Mouse (Mus musculus) right cerebral cortex, postnatal 10 days (tissue): ENCODE measurements at regions not wholly inside any gene's neighbourhood (a gene's known extent, or its start where the extent isn't known, plus 50 kb on each side); places are given as distances from the start of the nearest gene placed in this dataset.
A peak's percentile ranks its signal among the peaks of the same experiment; 100 is the strongest.

Experiments
- DNase-seq, 2 experiments: peaks; one replicate each; pipeline ENCODE4 v3.0.0; 2021; ENCODE audit warnings: low spot score in 2 of 2

DNA sequence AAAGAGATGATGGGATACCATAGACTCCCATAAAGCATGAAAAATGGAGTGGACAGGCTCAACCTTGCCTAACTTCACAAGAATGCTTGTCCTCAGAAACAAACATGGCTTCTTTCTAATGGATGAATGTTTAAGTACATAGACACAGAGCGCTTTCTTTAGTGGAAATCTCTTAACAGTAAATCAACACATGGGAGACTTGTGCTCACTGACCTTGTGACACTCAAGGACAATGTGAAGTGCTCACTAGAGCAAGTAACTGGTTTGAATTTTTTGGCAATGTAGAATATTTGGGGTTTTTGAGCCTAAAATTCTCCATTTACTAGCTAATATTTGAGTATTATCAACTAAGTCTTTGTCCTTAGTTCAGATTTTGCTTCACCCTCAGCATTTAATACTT lies 88.0 kb downstream of the Tent5c start:
- DNase-seq, result no peak

DNA sequence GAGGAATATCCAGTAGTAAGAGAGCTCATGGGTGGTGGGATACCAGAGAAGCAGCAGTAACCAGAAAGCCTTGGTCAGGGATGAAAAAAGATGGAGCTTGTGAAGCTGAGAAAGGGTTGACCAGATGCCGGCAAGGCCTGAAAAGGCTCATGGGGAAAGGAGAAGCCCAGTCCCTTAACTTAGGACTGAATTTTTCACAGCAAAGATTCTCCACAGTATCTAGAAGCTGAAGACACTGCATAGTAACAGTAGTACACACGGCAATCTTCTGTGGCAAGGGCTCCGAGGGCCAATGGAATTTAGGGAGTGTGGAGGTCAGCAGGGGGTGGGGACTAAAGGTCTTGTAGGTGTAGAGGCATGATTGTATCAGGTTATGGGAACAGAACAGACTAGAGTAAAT lies 91.6 kb downstream of the Tent5c start:
- DNase-seq, result no peak

DNA sequence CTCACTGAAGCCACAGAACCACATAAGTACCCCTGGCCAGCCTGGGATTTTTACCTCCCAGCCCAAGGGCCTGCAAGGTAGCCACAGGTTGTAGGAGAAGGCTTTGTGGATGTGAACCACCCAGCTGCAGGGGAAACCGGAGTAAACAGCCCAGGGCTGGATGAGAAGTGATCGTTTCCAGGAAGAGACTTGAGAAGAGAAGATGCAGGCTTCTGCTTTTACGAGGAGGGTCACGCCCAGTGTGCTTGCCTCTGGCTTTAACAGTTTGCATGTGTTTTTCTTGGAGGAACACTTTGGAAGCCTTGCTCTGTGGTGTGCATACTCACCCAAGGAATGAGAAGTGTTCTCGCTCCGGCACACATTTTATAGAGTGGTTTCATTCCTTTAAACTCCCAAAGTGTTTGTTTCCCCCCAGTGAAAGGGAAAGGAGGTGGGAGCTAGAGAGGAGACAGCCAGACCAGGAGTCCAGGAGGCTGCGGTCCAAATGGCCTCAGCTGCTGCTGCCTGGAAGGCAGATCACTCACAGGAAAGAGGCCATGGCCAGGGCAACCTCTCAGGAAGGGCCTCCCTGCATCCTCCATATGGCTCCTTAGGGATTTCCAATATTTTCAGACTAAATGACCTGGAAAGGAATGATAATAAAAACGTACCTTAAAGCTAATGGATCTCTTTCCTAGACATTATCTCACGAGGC lies 94.1 kb downstream of the Tent5c start:
- DNase-seq, result no peak

DNA sequence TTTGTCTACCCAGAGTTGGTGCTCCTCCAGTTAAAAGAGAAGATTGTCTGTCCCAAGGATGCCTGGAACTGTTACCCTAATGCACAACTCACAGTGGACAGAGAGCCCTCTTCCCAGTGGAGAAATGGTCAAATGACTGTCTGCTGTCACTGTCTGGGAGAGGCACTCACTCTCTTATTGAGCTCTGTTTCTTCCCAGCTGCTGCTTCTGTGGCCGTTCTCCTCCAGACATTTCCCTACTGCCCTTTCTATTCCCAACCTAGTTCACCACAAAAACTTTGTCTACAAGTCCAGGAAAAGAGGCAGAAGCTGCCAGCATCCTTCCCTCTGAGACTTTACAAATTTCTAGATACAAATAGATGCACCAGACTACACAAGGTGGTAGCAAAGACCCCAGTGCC lies 95.2 kb downstream of the Tent5c start:
- DNase-seq, result no peak

DNA sequence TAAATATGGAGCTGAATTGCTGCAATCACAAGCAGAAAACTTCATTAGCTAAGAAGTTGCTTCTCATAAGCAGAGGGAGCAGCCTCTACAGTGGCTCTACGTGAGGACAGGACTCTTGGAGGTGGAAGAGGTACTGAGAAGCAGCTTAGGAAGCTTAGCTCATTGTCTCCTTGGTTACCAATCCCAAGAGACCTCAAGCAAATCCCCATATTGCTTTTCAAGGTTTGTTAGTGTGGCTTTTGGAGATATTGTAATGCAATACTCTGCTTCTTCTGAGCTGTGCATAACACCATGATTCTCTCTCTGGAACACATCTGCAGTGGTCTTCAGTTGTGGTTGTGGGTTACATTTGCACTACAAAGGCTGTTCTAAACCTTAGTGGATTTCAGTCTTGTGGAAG lies 106.9 kb downstream of the Tent5c start:
- no peak for DNase-seq

DNA sequence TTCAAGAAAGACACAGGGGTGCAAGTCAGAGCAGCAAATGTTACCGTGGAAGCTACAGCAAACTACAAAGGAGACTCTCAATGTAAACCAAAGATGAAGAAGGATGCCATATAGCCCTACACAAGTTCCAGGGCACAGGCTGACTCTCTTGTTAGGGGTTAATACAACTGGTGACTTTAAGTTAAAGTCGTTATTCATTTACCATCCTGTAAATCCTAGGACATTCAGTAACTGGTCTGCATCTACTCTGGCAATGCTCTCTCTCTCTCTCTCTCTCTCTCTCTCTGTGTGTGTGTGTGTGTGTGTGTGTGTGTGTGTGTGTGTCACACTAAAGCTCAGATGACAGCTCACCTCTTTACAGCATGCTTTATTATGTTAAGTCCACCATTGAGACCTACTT lies 107.8 kb downstream of the Tent5c start:
- no peak for DNase-seq

DNA sequence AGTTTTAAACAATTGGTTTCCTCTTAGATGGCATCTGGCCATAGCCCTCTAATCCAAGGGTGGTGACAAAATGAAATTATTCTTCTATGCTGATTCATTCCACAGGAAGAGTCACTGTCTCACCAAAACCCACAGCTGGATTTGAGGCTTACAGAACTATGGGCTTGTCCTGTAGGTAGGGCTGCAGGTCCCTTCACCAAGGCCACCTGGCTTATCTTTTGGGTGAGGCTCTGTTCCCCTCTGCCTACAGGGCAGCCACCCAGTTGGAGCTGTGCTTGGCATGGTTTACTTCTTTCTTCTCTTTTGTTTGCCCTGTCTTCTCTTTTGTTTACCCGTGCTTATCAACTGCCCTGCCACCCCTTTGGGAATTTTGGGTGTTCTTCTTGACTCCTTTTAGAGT lies 113.0 kb downstream of the Tent5c start:
- no peak for DNase-seq

DNA sequence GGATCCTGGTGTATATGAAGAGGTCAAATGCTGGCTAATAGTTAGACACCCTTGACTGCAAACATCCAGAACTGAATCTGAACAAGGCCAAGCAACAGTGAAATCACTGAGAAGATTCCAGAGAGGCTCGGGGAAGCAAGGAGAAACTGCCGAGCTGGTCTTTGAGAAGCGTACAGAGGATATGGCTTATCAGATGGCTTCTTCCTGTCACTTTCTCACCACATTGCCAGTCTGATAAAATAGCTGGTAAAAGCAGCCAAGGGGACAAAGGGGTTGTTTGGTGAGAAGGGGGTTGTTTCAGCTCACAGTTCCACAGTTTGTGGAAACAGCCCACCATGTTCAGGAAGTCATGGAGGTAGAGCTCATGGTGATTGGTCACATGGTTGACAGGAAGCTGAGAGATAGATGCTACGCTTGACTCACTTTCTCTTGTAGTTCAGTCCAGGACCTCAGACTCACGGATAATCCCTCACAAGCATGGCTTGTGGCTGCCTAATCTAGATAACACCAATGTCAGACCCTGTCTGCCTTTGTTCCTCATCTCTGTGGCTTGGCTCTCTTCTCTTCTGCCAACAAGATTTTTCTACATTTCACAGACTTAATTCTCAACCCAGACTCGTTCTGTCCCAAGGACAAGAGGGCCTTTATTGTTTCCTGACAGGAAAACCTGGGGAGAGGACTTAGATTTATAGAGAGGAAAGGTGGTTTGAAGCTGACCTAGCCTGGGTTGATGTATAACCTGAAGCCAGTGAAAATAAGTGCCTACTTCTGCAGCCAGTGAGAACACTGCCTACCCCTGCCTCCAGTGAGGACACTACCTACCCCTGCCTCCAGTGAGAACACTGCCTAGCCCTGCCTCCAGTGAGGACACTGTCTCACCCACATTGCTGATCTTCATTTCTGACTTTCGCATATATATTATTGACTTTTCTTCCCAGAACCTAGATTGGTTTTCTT lies 122.0 kb downstream of the Tent5c start:
- DNase-seq, result no peak

DNA sequence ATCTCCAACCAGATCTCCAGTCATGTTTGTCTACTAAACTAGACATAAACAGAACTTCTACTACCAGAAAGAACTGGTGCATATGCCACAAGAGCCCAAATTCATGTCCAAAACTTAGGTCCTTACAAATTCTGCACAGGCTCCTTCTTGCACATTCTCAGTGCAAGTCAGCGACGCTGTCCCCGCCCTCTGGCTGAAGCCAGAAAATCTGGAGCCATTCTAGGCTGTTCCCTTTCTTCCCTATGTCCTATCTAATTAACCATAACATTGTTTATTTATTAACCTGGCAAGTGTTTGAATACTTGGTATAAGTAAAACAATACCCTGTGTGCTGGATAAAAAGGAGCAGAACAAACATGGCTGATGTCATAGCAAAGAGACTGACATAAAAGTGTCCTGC lies 122.7 kb downstream of the Tent5c start:
- DNase-seq, result no peak

DNA sequence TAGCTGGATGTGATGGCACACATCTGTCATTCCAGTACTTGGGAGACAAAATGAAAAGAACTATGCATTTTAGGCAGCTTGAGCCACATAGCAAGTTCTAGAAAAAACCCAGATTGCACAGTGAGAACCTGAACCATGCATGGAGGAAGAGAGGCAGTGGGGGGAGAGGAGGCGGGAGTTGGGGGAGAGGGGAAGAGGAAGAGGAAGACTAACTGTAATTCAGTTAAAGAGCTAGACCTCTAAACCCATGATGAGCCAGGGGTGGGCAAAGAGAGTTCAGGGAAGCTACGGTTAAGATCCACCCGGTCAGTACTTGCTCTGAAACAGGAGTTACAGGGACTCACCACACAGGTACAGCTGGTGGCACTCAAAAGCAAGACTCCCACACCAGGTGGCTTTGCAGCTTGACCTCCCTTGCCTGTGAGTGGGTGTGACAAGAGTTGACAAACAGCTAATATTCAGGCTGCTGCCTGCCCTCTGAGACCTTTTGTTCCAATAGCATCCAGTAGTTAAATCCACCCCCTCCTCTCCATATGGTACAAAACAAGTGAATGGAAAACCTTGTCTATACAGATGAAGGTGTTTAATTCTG lies 123.7 kb downstream of the Tent5c start:
- no peak for DNase-seq

DNA sequence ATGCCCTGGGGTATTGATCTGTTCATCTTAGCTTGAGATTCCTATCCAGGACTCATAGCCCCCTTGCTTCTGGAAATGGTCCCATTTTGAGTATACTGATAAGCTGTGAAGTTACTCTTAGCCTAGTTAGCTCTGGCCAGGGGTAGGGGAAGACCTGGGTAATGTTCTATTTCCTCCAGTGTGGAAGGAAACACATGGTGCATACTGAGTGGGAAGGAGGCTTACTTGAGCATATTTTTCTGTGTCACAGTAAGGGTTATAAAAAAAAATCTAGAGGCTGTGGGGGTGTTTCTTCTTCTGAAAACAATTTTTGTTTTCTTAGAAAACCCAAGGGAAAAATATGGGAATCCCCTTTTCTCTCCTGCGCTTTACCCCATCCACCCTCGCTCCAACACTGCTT lies 124.4 kb downstream of the Tent5c start:
- DNase-seq, result no peak

DNA sequence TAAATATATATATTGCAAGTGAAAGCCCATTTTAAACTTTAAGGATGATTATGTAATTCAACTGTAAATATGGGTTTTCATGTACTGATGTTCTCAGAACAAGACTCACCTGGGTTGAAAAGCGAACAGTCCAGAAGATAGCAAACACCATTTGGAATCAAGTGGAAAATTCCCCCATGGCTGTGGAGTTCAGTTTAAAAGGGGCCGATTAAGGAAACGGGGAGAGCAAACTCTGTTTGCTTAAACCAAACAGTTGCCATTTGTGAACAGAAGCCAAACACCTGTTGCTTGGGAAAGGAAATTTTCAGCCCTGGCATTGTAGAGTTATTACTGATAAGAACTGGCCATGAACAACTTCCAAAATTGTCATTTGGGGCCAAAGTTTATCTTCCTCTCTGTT lies 126.1 kb downstream of the Tent5c start:
- DNase-seq, result no peak

DNA sequence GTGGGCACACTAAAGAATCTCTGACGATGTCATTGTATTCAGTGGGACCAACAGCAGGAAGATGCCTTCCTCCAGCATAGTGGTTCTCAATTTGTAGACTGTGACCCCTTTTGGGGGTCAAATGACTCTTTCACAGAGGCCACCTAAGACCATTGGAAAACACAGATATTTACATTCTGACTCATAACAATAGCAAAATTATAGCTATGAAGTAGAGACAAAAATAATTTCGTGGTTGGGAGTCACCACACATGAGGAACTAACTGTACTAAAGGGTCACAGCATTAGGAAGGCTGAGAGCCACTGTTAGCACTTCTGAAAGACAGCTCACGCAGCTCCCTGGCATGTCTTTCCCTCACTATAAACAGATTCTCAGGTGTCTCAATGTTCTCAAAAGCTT lies 129.1 kb downstream of the Tent5c start:
- no peak for DNase-seq

DNA sequence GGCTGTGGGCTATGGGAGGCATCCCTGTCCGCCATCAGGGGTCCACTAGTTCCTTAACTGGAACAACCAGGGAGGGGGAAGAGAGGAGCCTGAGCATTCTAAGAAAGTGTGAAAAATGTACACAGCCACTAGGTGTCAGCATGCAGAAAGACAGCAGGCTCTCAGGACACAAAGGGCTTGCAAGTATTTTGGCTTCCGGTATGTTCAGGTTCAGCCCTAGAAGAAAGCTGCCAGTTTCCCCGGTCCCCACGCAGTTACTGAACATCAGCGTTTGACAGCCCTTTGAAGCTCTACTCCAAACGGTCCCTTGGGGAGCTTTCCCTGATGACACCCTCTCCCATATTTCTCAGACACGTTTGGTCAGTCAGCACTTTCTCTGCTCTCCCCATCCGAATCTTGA lies 130.1 kb downstream of the Tent5c start:
- DNase-seq, result peak; percentile 61 to 64

DNA sequence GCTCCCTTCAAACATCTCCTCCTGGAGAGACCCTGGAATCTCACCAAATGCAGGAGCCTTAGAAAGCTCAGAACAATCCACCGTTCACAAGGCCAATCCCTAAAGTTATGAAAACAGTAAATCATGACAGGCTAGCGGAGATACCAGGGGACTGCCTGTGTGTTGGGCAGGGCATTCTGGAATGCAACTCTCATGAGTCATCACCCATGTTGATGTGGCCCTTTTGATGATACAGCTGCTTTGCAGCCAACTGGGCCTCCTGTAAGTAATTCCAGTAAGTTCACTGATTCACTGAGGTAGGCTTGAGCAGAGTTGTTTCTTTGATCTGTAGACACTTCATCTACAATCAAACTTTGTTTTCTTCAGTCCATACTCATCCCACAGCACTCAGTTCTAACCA lies 155.6 kb downstream of the Tent5c start:
- no peak for DNase-seq

DNA sequence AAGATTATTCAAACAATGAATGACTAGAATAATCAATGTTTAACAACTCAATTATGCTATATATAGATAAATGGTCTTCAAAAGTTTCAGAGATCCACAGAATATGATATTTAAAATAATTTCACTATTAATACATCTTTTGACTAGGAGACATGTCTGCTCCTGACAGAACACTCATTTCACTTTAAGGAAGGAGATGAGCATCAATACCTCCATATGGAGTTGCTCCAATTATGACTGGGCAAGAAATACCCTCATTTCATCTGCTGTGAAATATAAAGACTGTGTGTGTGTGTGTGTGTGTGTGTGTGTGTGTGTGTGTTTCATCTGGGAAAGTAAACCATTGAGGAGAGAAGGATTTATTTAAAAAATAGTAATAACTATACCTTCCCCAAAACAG lies 156.2 kb upstream of the Wdr3 start:
- DNase-seq, result no peak

DNA sequence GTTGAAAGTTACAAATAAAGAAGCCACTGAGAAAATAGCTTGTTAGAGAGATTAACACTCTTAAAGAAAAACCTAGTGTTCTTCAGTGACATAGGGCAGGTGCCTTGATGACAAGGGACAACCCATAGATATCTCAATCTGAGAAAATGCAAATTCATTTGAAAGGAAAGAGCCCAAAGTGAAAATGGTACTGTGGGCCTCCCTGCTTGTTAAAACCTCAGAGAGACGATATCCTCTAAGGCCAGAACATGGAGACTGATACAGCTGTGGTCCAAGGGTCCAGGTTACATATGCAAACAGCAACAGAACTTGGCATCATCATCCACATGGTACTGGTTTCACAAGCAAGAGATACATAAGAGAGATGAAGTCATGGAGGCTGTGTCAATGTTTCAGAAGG lies 125.6 kb upstream of the Wdr3 start:
- no peak for DNase-seq

DNA sequence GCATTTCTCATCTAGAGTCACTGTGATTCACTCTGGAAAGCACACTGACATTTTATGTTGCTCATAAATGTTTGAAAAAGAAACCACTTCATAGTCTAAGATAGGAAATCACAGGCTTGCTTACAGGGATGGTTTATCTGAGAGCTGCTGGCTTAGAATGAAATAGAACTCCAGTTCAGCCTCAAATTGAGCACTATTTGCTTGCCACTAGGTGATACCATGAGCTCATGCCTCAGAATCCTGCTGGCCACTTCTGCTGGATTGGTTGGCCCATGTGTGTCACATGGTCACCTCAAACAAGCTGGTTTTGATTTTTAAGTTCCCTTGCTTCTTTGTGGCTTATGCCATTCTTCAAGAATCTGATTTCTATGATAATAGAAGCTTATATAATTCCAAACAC lies 104.8 kb upstream of the Wdr3 start:
- no peak for DNase-seq

DNA sequence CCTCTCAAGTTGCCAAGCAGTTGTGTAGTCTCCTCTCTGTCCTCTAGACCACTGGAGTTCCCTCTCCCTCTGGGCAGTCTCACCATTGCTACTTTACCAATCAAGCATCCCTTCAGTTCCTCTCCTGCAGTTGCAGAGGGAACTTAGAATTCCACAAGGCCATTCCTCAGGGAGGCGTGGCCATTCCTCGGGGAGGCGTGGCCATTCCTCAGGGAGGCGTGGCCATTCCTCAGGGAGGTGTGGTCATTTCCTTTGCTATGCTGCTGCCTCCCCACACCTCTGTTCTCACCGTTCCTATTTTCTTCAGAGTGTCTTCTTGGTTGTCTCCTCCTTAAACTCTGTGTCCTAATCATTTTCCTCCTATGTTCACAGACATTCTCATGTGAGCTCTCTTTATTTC lies 102.8 kb upstream of the Wdr3 start:
- no peak for DNase-seq
